Mouse (Mus musculus) thymus, adult 2 months (tissue): Measurements from ENCODE around the gene Eid2.

Experiments used
- CTCF ChIP-seq: fragments of 200-500 bp; IDR thresholded peaks from 2 replicates; pipeline ENCODE4 v1.5.1; 2012; ENCODE audit warnings: mild to moderate bottlenecking, control low read depth, low read length, moderate library complexity, borderline replicate concordance; ENCODE audit not compliant: control insufficient read depth, poor library complexity, insufficient read depth; ENCODE audit errors: extremely low read depth
- POLR2A ChIP-seq: fragments of 200-500 bp; IDR thresholded peaks from 2 replicates; pipeline ENCODE4 v1.6.1; 2012; ENCODE audit warnings: mild to moderate bottlenecking, low read length, control low read depth, moderate library complexity; ENCODE audit not compliant: control insufficient read depth, poor library complexity, insufficient read depth; ENCODE audit errors: extremely low read depth

DNA sequence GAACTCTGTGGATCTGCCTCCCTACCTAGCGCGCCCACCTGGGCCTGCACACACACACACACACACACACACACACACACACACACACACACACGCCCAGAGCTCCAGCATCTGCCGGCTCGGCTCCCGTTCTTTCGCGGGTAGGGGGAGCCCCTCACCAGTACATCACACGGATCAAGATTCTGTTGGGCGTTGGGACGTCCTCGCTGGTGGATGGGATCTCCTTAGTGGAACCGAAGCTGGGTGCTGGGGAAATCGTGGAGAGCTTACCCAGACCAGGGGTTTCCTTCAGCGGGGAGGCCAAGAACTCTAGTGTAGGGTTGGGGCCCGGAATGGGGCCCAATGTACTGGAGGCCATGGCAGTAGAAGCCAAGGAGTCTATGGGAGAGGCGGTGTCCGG, 22.5 kb downstream of the Eid2 start:
- TF ChIP-seq POLR2A (no peak), CTCF (no peak)
